Mouse (Mus musculus): ENCODE data around the gene Prelid3b. TPM values are rescaled to one million over a fixed set of nuclear protein-coding genes. Genes with fewer than 3 reads are reported as not detected.

Prelid3b gene
- polyA plus RNA-seq, 1 experiment from 2014 or later: 129 TPM

- 91% methylated on average over 5 of the region's 5 CpGs for WGBS
- no peak for DNase-seq (ENCODE audit: extremely low spot score, low spot score)
- no peak overlapping the region for H3K27ac ChIP-seq
Measured at GRCm38 (mm10) chr2:174487005-174487404, 14.1 kb upstream of the Prelid3b start.

GRCm38 (mm10) chr2:174478746-174479145 lies 5.9 kb upstream of the Prelid3b start:
- no peaks in the 10 kb centered on the region for H3K27me3 ChIP-seq (ENCODE audit: poor library complexity, severe bottlenecking)
- H3K27ac ChIP-seq: no peak overlapping the region
- WGBS: 71% methylated on average over 5 of the region's 5 CpGs
- H3K4me1 ChIP-seq: peaks cover under 1% of the 10 kb centered on the region; the same call in 1 of the 2 replicates
- no peak for DNase-seq (ENCODE audit: extremely low spot score, low spot score)
- no peaks in the 10 kb centered on the region for H3K9me3 ChIP-seq
- no peaks in the 10 kb centered on the region for H3K36me3 ChIP-seq (replicated peaks)
- H3K4me3 ChIP-seq: no peak overlapping the region

More at GRCm38 (mm10) chr2:174487005-174487404, 14.1 kb upstream of the Prelid3b start:
- no peak overlapping the region for H3K4me3 ChIP-seq
- H3K27me3 ChIP-seq (ENCODE audit: poor library complexity, severe bottlenecking): no peaks in the 10 kb centered on the region
- H3K9me3 ChIP-seq: no peaks in the 10 kb centered on the region
- H3K36me3 ChIP-seq (replicated peaks): no peaks in the 10 kb centered on the region
- H3K4me1 ChIP-seq: no peaks in the 10 kb centered on the region

- H3K27ac ChIP-seq: no peak overlapping the region
Measured at GRCm38 (mm10) chr2:174477543-174478319, 4.8 kb upstream of the Prelid3b start.

GRCm38 (mm10) chr2:174473550-174473927 lies 658 bp upstream of the Prelid3b start:
- Histone ChIP-seq H3K4me3 (peak overlapping the region; percentile 87), H3K36me3 (replicated peaks) (peaks cover 32% of the 10 kb centered on the region), H3K27me3 (ENCODE audit: poor library complexity, severe bottlenecking) (no peaks in the 10 kb centered on the region), H3K4me1 (peaks cover 24% of the 10 kb centered on the region), H3K27ac (peak overlapping the region; percentile 91), H3K9me3 (no peaks in the 10 kb centered on the region)
- 80% methylated on average over 5 of the region's 5 CpGs for WGBS
- no peak for DNase-seq (ENCODE audit: extremely low spot score, low spot score)

More at GRCm38 (mm10) chr2:174477543-174478319, 4.8 kb upstream of the Prelid3b start:
- no peak for DNase-seq (ENCODE audit: extremely low spot score, low spot score)
- H3K27me3 ChIP-seq (ENCODE audit: poor library complexity, severe bottlenecking): no peaks in the 10 kb centered on the region
- H3K9me3 ChIP-seq: no peaks in the 10 kb centered on the region
- no peak overlapping the region for H3K4me3 ChIP-seq
- no peaks in the 10 kb centered on the region for H3K36me3 ChIP-seq (replicated peaks)
- peaks cover 7% of the 10 kb centered on the region for H3K4me1 ChIP-seq
- 91% methylated on average over 3 of the region's 3 CpGs for WGBS

GRCm38 (mm10) chr2:174472407-174472806 lies 474 bp downstream of the Prelid3b start:
- peak overlapping the region; percentile 87 for H3K4me3 ChIP-seq
- H3K4me1 ChIP-seq: peaks cover 24% of the 10 kb centered on the region
- peak overlapping the region; percentile 91 for H3K27ac ChIP-seq
- no peaks in the 10 kb centered on the region for H3K27me3 ChIP-seq (ENCODE audit: poor library complexity, severe bottlenecking)
- 8% methylated on average over 30 of the region's 30 CpGs for WGBS
- DNase-seq (ENCODE audit: extremely low spot score, low spot score): no peak
- no peaks in the 10 kb centered on the region for H3K9me3 ChIP-seq
- peaks cover 42% of the 10 kb centered on the region for H3K36me3 ChIP-seq (replicated peaks)

GRCm38 (mm10) chr2:174470786-174471405 lies 2.0 kb downstream of the Prelid3b start:
- WGBS: 97% methylated on average over 7 of the region's 7 CpGs
- peaks cover 24% of the 10 kb centered on the region for H3K4me1 ChIP-seq
- H3K9me3 ChIP-seq: no peaks in the 10 kb centered on the region
- peaks cover 57% of the 10 kb centered on the region for H3K36me3 ChIP-seq (replicated peaks)
- H3K27me3 ChIP-seq (ENCODE audit: poor library complexity, severe bottlenecking): no peaks in the 10 kb centered on the region
- H3K4me3 ChIP-seq: no peak overlapping the region
- no peak overlapping the region for H3K27ac ChIP-seq
- no peak for DNase-seq (ENCODE audit: extremely low spot score, low spot score)

GRCm38 (mm10) chr2:174470333-174470732 lies 2.5 kb downstream of the Prelid3b start:
- no peaks in the 10 kb centered on the region for H3K27me3 ChIP-seq (ENCODE audit: poor library complexity, severe bottlenecking)
- no peak overlapping the region for H3K27ac ChIP-seq
- WGBS: 92% methylated on average over 4 of the region's 4 CpGs
- H3K9me3 ChIP-seq: no peaks in the 10 kb centered on the region
- no peak for DNase-seq (ENCODE audit: extremely low spot score, low spot score)
- H3K36me3 ChIP-seq (replicated peaks): peaks cover 63% of the 10 kb centered on the region
- peaks cover 24% of the 10 kb centered on the region for H3K4me1 ChIP-seq
- no peak overlapping the region for H3K4me3 ChIP-seq

- Histone ChIP-seq H3K4me1 (peaks cover 30% of the 10 kb centered on the region), H3K36me3 (replicated peaks) (peaks cover 75% of the 10 kb centered on the region), H3K27me3 (ENCODE audit: poor library complexity, severe bottlenecking) (no peaks in the 10 kb centered on the region), H3K4me3 (peak within 1 kb of the TSS; percentile 82), H3K27ac (peak within 1 kb of the TSS; percentile 95), H3K9me3 (no peaks in the 10 kb centered on the region)
- peak; percentile 92 for DNase-seq (ENCODE audit: extremely low spot score, low spot score)
- 3% methylated on average over 48 of the region's 48 CpGs for WGBS
Measured at GRCm38 (mm10) chr2:174463789-174464523, 8.9 kb downstream of the Prelid3b start, which contains the start of gene Atp5e. Atp5e (minus strand) TSS chr2:174464105.

- Histone ChIP-seq H3K4me1 (peaks cover 35% of the 10 kb centered on the region), H3K4me3 (peak overlapping the region; percentile 82), H3K27ac (peak overlapping the region; percentile 95), H3K9me3 (no peaks in the 10 kb centered on the region), H3K27me3 (ENCODE audit: poor library complexity, severe bottlenecking) (no peaks in the 10 kb centered on the region), H3K36me3 (replicated peaks) (peaks cover 69% of the 10 kb centered on the region)
- 42% methylated on average over 10 of the region's 10 CpGs for WGBS
- no peak for DNase-seq (ENCODE audit: extremely low spot score, low spot score)
Measured at GRCm38 (mm10) chr2:174463370-174463769, 9.5 kb downstream of the Prelid3b start.

GRCm38 (mm10) chr2:174459365-174459764 lies 13.5 kb downstream of the Prelid3b start:
- Histone ChIP-seq H3K27me3 (ENCODE audit: poor library complexity, severe bottlenecking) (peaks cover 10% of the 10 kb centered on the region; the same call in 1 of the 2 replicates), H3K4me1 (peaks cover 40% of the 10 kb centered on the region), H3K27ac (no peak overlapping the region), H3K4me3 (no peak overlapping the region), H3K36me3 (replicated peaks) (peaks cover 32% of the 10 kb centered on the region), H3K9me3 (no peaks in the 10 kb centered on the region)
- 81% methylated on average over 2 of the region's 2 CpGs for WGBS
- DNase-seq (ENCODE audit: extremely low spot score, low spot score): no peak

- 74% methylated on average over 7 of the region's 7 CpGs for WGBS
- no peak overlapping the region for H3K4me3 ChIP-seq
- H3K36me3 ChIP-seq (replicated peaks): no peaks in the 10 kb centered on the region
- no peak for DNase-seq (ENCODE audit: extremely low spot score, low spot score)
- H3K4me1 ChIP-seq: peaks cover 7% of the 10 kb centered on the region; the same call in 1 of the 2 replicates
- no peak overlapping the region for H3K27ac ChIP-seq
- H3K9me3 ChIP-seq: no peaks in the 10 kb centered on the region
- H3K27me3 ChIP-seq (ENCODE audit: poor library complexity, severe bottlenecking): peaks cover 10% of the 10 kb centered on the region; the same call in 1 of the 2 replicates
Measured at GRCm38 (mm10) chr2:174453681-174454080, 19.2 kb downstream of the Prelid3b start.

- Histone ChIP-seq H3K4me1 (peaks cover 10% of the 10 kb centered on the region), H3K9me3 (no peaks in the 10 kb centered on the region), H3K27me3 (ENCODE audit: poor library complexity, severe bottlenecking) (no peaks in the 10 kb centered on the region; the same call in 1 of the 2 replicates), H3K4me3 (no peak within 1 kb of the TSS), H3K27ac (no peak within 1 kb of the TSS), H3K36me3 (replicated peaks) (no peaks in the 10 kb centered on the region)
- WGBS: 81% methylated on average over 4 of the region's 4 CpGs
- no peak for DNase-seq (ENCODE audit: extremely low spot score, low spot score)
Measured at GRCm38 (mm10) chr2:174450353-174450752, 22.5 kb downstream of the Prelid3b start, which contains the start of gene Tubb1. Tubb1 (plus strand) TSS chr2:174450695.

Measured in forebrain, embryonic 10.5 days (tissue).